Mouse (Mus musculus) induced T-regulatory cell, adult 2 months (primary cell): ENCODE measurements around the gene Syne3.

Experiments
- DNase-seq: peaks from one replicate; pipeline ENCODE4 v3.0.0-alpha.2; 2012; ENCODE audit warnings: low read depth

Gene Syne3

GRCm38 (mm10) chr12:104922647-104923046, 87.0 kb downstream of the Syne3 start:
- DNase-seq: no peak

GRCm38 (mm10) chr12:104921071-104921470, 88.5 kb downstream of the Syne3 start:
- DNase-seq: no peak

- DNase-seq: no peak
Measured at GRCm38 (mm10) chr12:104919247-104919646, 90.4 kb downstream of the Syne3 start.

GRCm38 (mm10) chr12:104917927-104918326, 91.7 kb downstream of the Syne3 start:
- no peak for DNase-seq

GRCm38 (mm10) chr12:104917297-104917696, 92.3 kb downstream of the Syne3 start:
- DNase-seq: no peak

- no peak for DNase-seq
Measured at GRCm38 (mm10) chr12:104916776-104917175, 92.8 kb downstream of the Syne3 start.

GRCm38 (mm10) chr12:104915681-104916080, 93.9 kb downstream of the Syne3 start:
- no peak for DNase-seq

GRCm38 (mm10) chr12:104912990-104913389, 96.6 kb downstream of the Syne3 start:
- DNase-seq: no peak

GRCm38 (mm10) chr12:104912281-104912933, 97.2 kb downstream of the Syne3 start:
- no peak for DNase-seq

GRCm38 (mm10) chr12:104909750-104910149, 99.9 kb downstream of the Syne3 start:
- no peak for DNase-seq

GRCm38 (mm10) chr12:104908986-104909385, 100.6 kb downstream of the Syne3 start:
- DNase-seq: no peak

GRCm38 (mm10) chr12:104908024-104908781, 101.4 kb downstream of the Syne3 start:
- DNase-seq: no peak

- DNase-seq: no peak
Measured at GRCm38 (mm10) chr12:104907133-104907532, 102.5 kb downstream of the Syne3 start.

GRCm38 (mm10) chr12:104904138-104904537, 105.5 kb downstream of the Syne3 start:
- DNase-seq: no peak

- DNase-seq: no peak
Measured at GRCm38 (mm10) chr12:104902392-104903053, 107.1 kb downstream of the Syne3 start.

- DNase-seq: no peak
Measured at GRCm38 (mm10) chr12:104901320-104901719, 108.3 kb downstream of the Syne3 start.

- no peak for DNase-seq
Measured at GRCm38 (mm10) chr12:104899835-104900234, 109.8 kb downstream of the Syne3 start.

- DNase-seq: no peak
Measured at GRCm38 (mm10) chr12:104899161-104899560, 110.4 kb downstream of the Syne3 start.

GRCm38 (mm10) chr12:104898718-104899117, 110.9 kb downstream of the Syne3 start:
- DNase-seq: no peak

GRCm38 (mm10) chr12:104897051-104897618, 112.5 kb downstream of the Syne3 start:
- DNase-seq: no peak

- no peak for DNase-seq
Measured at GRCm38 (mm10) chr12:104896640-104897039, 113.0 kb downstream of the Syne3 start.

GRCm38 (mm10) chr12:104892245-104892644, 117.4 kb downstream of the Syne3 start:
- no peak for DNase-seq

- DNase-seq: no peak
Measured at GRCm38 (mm10) chr12:104890066-104890465, 119.5 kb downstream of the Syne3 start.
